ENCODE assay signal across 18 mouse cellular contexts in genomic region chr10:26520879-26521278, GRCm38 (mm10).
DNase-seq lines count a peak whose midpoint lies in the region; ATAC-seq and TF ChIP-seq lines count a peak whose summit lies in the region.
"Had no signal": no experiment of that assay in that cellular context is flagged by ENCODE, and none has a peak within 500 bp of the region (broad histone marks: within the 10 kb centered on the region; RNA-seq: fewer than 3 reads in every experiment).

No protein-coding gene starts in this region.

- 64% methylated on average over 6 of the region's 6 CpGs for WGBS in lung, embryonic 14.5 days

- no peaks in the 10 kb centered on the region for H3K27me3 ChIP-seq in lung, embryonic 14.5 days (ENCODE audit: insufficient read depth, low read length)
- H3K27me3 ChIP-seq: embryonic facial prominence, embryonic 12.5 days; limb, embryonic 15.5 days had no signal

- no peak overlapping the region for H3K4me3 ChIP-seq in lung, embryonic 14.5 days (ENCODE audit: low read depth, low read length)
- H3K4me3 ChIP-seq: embryonic facial prominence, embryonic 12.5 days; limb, embryonic 15.5 days had no signal

- no peaks in the 10 kb centered on the region for H3K36me3 ChIP-seq in lung, embryonic 14.5 days (ENCODE audit: insufficient read depth)
- H3K36me3 ChIP-seq: embryonic facial prominence, embryonic 12.5 days; limb, embryonic 15.5 days had no signal

- DNase-seq in lung, embryonic 14.5 days, result peak; percentile 15
- no peak for DNase-seq in lung, postnatal 14 days
- peak; percentile 87 for DNase-seq in R1 (ENCODE audit: low read depth, low spot score)
- peak; percentile 70 for DNase-seq in induced T-regulatory cell, adult 2 months (ENCODE audit: low read depth)
- DNase-seq in thymus, postnatal 0 days (ENCODE audit: low spot score), result peak; percentile 61
- DNase-seq in heart, adult 11 months, result no peak
- DNase-seq in cerebellum, adult 18-20 months, result no peak
- DNase-seq in adrenal gland, postnatal 10 days, result no peak
- DNase-seq: adrenal gland, postnatal 25 days; cerebellum, postnatal 36 days; heart, adult 18-20 months; kidney, adult 18-20 months; kidney, postnatal 25 days; liver, postnatal 0 days; right cerebral cortex, adult 18-20 months had no signal

- H3K4me2 ChIP-seq in lung, embryonic 14.5 days, result no peak overlapping the region
- H3K4me2 ChIP-seq: embryonic facial prominence, embryonic 12.5 days; hindbrain, embryonic 14.5 days; limb, embryonic 15.5 days had no signal

- no peak for ATAC-seq in lung, embryonic 14.5 days (ENCODE audit: insufficient read depth)
- ATAC-seq: liver, postnatal 0 days had no signal

- no peak for TF ChIP-seq CTCF in lung, embryonic 14.5 days (IDR thresholded peaks at IDR 0.05; ENCODE audit: low read depth)

- H3K27ac ChIP-seq in lung, embryonic 14.5 days (ENCODE audit: low read depth), result no peak overlapping the region
- H3K27ac ChIP-seq: embryonic facial prominence, embryonic 12.5 days; hindbrain, embryonic 14.5 days; limb, embryonic 15.5 days had no signal

- H3K9me3 ChIP-seq in lung, embryonic 14.5 days (ENCODE audit: low read depth, low read length), result no peaks in the 10 kb centered on the region
- H3K9me3 ChIP-seq: embryonic facial prominence, embryonic 12.5 days; limb, embryonic 15.5 days had no signal

- no peaks in the 10 kb centered on the region for H3K4me1 ChIP-seq in lung, embryonic 14.5 days (ENCODE audit: insufficient read depth)
- H3K4me1 ChIP-seq: embryonic facial prominence, embryonic 12.5 days; limb, embryonic 15.5 days had no signal

- no peak overlapping the region for H3K9ac ChIP-seq in lung, embryonic 14.5 days
- H3K9ac ChIP-seq: embryonic facial prominence, embryonic 12.5 days; hindbrain, embryonic 14.5 days; limb, embryonic 15.5 days; liver, postnatal 0 days had no signal

Comparison
In these comparisons a context has a peak if more than half of its experiments do, and no peak if none do; other contexts are left out.
1. DNase-seq: peak in lung, embryonic 14.5 days (single experiment), R1 (single experiment), induced T-regulatory cell, adult 2 months (single experiment) and thymus, postnatal 0 days (single experiment); none in lung, postnatal 14 days (single experiment), heart, adult 11 months (single experiment), cerebellum, adult 18-20 months (0 of 2) and adrenal gland, postnatal 10 days (single experiment).